Mouse (Mus musculus): ENCODE measurements around the gene Prr15l. TPM values are rescaled to one million over a fixed set of nuclear protein-coding genes. Genes with fewer than 3 reads are reported as not detected.
A peak's percentile ranks its signal among the peaks of the same experiment; 100 is the strongest.

The Prr15l gene
- total RNA-seq, 1 experiment from 2014 or later: not detected

DNA sequence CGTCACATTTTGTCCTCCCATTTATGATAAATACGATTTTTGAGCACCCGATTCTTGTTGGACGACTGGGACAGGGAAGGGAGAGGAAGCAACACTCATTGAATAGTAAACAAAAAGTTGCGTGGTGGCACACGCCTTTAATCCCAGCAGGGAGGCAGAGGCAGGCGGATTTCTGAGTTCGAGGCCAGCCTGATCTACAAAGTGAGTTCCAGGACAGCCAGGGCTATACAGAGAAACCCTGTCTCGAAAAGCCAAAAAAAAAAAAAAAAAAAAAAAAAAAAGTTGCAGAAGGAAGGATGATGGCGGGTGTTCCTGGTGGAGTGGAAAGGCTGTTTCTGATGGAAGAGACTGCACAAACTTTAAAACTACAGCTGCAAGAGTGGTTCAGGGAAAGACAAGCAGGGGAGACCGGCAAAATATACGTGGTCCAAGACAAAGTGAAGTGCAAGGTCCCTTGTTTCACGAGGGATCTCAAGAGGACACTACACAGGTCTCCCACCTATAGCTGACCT is 11.0 kb upstream of the Prr15l start:
- no peak for ATAC-seq (replicated peaks; ENCODE audit: insufficient number of reproducible peaks, low FRiP score, low TSS enrichment, poor library complexity, severe bottlenecking)

DNA sequence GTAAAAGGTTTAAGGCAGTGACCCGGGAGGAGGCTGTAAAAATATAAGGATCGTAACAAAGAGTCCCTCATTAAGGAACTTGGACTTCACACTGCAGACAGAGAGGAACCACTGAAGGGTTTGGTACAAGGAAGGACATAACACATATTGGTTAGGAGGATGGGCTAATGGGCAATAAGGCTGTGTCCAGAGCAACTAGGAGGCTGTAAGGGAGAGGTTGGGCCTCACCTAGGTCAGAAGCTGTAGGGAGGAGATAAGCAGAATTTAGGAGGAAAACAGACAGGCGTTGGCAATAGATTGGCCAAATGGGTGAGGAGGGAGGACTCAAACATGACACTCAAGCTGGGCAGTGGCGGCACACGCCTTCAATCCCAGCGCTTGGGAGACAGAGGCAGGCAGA is 10.5 kb upstream of the Prr15l start:
- no peak for ATAC-seq (replicated peaks; ENCODE audit: insufficient number of reproducible peaks, low FRiP score, low TSS enrichment, poor library complexity, severe bottlenecking)

DNA sequence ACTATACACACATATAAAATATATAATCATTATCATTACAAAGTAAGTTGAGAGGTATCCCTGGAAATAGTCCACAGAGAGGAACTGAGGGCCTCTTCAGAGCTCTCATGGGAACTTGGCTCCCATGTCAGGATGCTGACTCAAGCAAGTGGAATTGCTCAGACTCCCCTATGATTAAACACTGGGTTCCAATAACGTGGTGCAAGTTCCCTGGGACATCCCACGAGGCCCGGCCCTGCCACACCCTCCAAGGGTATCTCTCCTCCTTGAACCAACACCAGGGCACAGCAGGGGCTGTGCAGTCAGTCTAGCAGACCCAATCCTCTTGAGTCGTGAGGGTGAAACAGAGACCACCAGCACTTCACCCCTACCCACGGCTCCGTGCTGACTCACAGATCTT is 8.9 kb upstream of the Prr15l start:
- no peak for ATAC-seq (replicated peaks; ENCODE audit: insufficient number of reproducible peaks, low FRiP score, low TSS enrichment, poor library complexity, severe bottlenecking)

- ATAC-seq (replicated peaks; ENCODE audit: insufficient number of reproducible peaks, low FRiP score, low TSS enrichment, poor library complexity, severe bottlenecking): peak; percentile 82
Measured at GRCm38 (mm10) chr11:96924861-96925260, 3.0 kb upstream of the Prr15l start.

DNA sequence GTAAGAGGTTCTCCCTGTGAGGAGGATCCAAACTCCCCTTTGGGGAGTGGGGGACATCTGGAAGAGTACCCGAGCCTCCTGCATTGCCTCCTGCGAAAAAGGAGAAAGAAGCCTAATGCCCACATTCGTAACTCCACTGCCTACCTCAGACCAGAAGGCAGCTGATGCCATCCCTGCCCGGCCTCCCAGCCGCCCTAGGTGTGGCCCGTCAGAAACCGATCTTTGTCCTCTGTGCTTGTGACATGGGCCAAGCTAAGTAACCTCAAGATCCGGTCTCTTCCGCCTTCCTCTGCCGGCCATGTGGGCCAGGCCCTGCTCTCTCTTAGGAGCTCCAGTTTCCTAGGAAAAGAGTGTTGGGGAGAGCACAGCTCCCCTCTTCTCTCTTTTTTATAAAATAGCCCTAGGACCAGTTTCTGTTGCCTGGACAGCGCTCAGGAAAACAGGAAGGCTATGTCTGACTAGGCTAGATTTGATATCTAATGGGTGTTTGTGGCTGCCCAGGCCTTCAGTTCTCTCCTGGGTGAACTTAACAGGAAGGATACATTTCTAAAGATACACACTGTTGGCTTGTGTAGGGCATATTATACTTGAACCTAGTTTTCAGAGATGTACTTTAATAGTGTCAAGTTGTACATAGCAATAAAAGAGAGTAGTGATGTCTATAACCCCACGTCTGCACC is 2.3 kb upstream of the Prr15l start:
- peak; percentile 91 for ATAC-seq (replicated peaks; ENCODE audit: insufficient number of reproducible peaks, low FRiP score, low TSS enrichment, poor library complexity, severe bottlenecking)

DNA sequence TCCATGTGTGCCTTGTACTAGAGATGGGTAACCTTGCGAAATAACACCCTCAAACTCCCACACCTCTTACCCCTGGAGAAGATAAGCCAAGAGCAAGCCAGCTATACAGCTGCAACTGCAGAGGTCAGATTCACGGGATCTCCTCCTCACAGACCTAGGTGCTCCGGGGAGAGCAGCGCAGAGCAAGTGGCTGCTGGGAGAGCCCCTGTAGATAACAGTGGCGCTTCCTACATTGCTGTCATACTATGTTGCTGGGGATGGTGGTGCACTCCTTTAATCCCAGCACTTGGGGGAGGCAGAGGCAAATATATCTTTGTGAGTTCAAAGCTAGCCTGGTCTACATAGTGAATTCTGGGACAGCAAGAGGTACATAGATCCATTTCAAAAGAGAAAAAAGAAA is 1.3 kb upstream of the Prr15l start:
- no peak for ATAC-seq (replicated peaks; ENCODE audit: insufficient number of reproducible peaks, low FRiP score, low TSS enrichment, poor library complexity, severe bottlenecking)

DNA sequence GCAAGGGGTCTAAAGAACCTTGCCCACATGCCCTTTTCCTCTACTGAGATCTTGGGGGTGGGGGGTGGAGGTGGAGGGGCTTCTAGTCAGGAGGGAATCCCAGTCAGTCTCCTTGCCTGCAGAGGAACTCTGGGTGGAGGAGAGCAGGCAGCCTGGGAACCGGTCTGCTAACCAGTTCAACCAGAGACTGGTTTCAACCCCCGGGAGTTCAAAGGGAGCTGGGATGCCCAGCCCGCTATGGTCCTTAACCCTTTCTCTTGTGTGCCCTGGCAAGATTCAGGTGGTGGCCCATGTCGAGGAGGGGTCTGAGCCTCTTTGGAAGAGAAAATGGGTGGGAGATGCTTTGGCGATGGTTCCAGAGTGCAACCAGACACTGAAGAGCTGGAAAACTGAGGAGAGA is 787 bp downstream of the Prr15l start:
- no peak for ATAC-seq (replicated peaks; ENCODE audit: insufficient number of reproducible peaks, low FRiP score, low TSS enrichment, poor library complexity, severe bottlenecking)

DNA sequence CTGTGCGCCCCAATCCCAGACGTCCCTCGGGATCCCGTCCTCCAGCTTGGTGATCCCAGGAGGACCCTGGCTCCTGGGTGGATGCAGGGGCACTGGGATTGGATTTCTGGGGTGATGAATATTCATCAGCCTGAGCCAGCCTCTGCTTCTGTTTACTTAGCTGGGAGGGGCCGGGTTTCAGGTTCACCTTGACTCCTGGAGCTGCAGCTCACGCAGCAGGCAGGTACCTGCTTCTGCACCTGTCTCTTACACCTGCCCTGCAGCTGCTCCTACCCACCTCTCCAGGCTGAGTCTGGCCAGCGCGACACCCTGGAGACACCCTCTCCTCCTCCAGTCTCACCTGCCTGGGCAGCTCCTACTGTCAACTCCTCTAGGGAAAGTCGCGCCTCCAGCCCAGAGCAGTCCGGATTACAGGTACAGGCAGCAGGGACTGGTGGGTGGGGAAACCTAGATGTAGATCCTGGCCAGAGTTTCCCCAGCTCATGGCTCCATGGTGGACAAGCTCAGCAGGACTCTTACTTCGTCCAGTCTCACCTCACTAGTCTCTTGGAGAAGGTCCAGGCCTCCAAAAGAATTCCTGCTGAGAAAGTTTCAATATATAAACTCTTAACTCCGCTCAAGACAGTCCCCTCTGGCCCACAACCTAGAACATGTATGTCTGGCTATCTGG is 1.3 kb downstream of the Prr15l start:
- no peak for ATAC-seq (replicated peaks; ENCODE audit: insufficient number of reproducible peaks, low FRiP score, low TSS enrichment, poor library complexity, severe bottlenecking)

GRCm38 (mm10) chr11:96929766-96930331 is 1.9 kb downstream of the Prr15l start:
- ATAC-seq (replicated peaks; ENCODE audit: insufficient number of reproducible peaks, low FRiP score, low TSS enrichment, poor library complexity, severe bottlenecking): no peak

DNA sequence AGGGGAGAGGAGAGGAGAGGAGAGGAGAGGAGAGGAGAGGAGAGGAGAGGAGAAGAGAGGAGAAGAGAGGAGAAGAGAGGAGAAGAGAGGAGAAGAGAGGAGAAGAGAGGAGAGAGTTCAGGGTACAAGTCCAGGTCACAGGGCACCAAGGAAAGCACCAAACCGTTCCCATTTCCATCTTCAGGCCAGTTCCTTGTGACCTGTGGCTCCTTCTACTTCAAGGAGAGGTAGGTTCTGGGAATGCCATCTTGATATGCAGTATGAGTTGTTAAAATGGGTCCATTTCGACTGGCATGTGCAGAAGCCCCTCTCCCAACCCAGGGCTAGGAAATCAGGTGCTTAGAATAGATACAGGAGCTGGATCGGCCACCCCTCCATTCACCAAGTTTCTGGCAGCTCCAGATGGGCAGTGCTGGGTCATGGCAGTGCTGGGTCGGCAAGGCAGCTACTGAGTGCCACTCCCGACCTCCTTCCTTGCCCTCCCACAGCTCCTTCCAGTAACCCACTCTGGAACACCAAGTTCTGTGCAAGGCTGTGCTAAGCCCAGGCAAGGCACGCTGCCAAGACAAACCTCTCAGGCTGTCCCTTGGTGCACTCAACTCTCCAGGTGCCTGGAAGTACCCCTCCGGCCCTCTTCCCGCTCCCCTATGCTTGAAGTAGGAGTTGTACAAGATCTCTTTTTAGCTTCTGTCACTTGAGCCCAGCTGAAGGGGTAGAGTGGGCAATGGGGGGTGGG is 3.6 kb downstream of the Prr15l start:
- ATAC-seq (replicated peaks; ENCODE audit: insufficient number of reproducible peaks, low FRiP score, low TSS enrichment, poor library complexity, severe bottlenecking): no peak

DNA sequence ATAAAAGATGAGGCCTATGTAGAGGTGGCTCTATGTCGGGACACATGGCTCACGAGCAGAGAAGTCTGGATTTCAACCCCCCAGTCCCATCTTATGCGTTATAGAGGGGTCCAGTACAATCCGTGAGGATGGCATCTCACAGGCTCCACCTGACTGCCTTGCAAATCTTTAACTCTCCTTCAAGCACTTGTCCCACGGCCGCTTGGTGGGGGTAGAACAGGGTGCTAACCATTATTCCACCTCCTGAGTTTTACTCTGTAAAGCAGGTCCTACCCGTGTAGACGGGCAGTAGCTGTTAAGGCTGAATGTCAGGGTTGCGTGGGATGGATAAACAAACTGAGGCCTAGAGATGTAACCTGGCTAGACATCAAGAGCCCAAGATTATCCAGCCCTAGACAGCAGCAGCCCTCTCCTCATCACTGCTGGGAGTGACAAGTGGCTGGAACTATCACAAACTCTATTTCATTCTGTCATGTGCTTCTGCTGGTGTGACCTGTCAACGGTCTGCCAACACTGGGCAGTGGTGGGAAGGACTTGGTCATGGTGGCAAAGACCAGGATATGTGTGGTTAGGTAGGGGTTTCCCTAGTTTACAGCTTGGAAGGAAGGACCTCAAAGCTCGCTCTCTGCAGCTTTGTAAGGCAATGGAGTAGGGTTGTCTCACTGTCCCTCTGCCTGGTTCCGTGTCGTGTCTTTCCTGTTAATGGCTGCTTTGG is 5.8 kb downstream of the Prr15l start:
- ATAC-seq (replicated peaks; ENCODE audit: insufficient number of reproducible peaks, low FRiP score, low TSS enrichment, poor library complexity, severe bottlenecking): no peak

- ATAC-seq (replicated peaks; ENCODE audit: insufficient number of reproducible peaks, low FRiP score, low TSS enrichment, poor library complexity, severe bottlenecking): peak; percentile 95
Measured at GRCm38 (mm10) chr11:96934921-96935356, 7.0 kb downstream of the Prr15l start.

GRCm38 (mm10) chr11:96935872-96936650 is 8.2 kb downstream of the Prr15l start:
- ATAC-seq (replicated peaks; ENCODE audit: insufficient number of reproducible peaks, low FRiP score, low TSS enrichment, poor library complexity, severe bottlenecking): no peak

- peak; percentile 74 for ATAC-seq (replicated peaks; ENCODE audit: insufficient number of reproducible peaks, low FRiP score, low TSS enrichment, poor library complexity, severe bottlenecking)
Measured at GRCm38 (mm10) chr11:96937549-96938425, 9.9 kb downstream of the Prr15l start.

- no peak for ATAC-seq (replicated peaks; ENCODE audit: insufficient number of reproducible peaks, low FRiP score, low TSS enrichment, poor library complexity, severe bottlenecking)
Measured at GRCm38 (mm10) chr11:96938426-96938800, 10.5 kb downstream of the Prr15l start.

- no peak for ATAC-seq (replicated peaks; ENCODE audit: insufficient number of reproducible peaks, low FRiP score, low TSS enrichment, poor library complexity, severe bottlenecking)
Measured at GRCm38 (mm10) chr11:96940578-96941465, 12.9 kb downstream of the Prr15l start.

Data from monocyte, adult 5-6 weeks (primary cell).